Mouse (Mus musculus) adrenal gland, postnatal 25 days (tissue): ENCODE results near the gene Bcl2l13. TPM values are rescaled to one million over a fixed set of nuclear protein-coding genes. Genes with fewer than 3 reads are reported as not detected.
"Not testable (repeated sequence)": the region's sequence is repeated elsewhere in the genome, so short reads cannot be mapped to it uniquely, and the experiment has no call there.

Experiments
- DNase-seq: peaks from one replicate; pipeline ENCODE4 v3.0.0; 2021; ENCODE audit warnings: mixed read lengths
- total RNA-seq: library from RNA; stranded (reverse); gene quantifications from 2 replicates; pipeline ENCODE4 v1.2.3, GENCODE M21; 2021

Gene Bcl2l13
- total RNA-seq, 1 experiment from 2014 or later = 66.0 TPM

GRCm38 (mm10) chr6:120830866-120831608 is 5.0 kb upstream of the Bcl2l13 start:
- DNase-seq = no peak

- no peak for DNase-seq
These were observed 3.9 kb upstream of the Bcl2l13 start for GRCm38 (mm10) chr6:120832097-120832496.

DNA sequence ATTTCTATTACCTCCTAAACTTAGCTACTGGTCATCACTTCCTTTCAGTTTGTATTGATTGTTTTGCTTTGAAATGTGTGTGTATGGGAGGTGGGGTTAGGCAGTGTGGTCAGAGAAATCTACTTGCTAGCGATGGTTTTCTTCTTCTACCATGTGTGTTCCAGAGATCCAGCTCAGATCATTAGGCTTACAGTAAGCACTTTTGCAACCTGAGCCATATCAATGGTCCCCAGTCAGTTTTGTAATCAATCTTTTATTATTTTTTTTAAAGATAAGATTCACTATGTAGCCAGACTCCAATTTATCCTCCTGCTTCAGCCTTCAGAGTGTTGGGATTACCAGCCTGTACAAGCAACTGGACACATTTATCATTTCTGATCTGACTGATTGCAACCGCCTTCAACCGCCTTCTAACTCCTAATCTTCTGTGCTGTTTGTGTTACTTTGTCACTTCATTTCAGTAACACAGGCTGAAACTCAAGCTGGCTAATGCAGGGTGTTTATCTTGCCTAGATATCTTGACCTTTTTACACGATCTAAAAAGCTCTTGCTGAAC is 1.2 kb upstream of the Bcl2l13 start:
- no peak for DNase-seq

DNA sequence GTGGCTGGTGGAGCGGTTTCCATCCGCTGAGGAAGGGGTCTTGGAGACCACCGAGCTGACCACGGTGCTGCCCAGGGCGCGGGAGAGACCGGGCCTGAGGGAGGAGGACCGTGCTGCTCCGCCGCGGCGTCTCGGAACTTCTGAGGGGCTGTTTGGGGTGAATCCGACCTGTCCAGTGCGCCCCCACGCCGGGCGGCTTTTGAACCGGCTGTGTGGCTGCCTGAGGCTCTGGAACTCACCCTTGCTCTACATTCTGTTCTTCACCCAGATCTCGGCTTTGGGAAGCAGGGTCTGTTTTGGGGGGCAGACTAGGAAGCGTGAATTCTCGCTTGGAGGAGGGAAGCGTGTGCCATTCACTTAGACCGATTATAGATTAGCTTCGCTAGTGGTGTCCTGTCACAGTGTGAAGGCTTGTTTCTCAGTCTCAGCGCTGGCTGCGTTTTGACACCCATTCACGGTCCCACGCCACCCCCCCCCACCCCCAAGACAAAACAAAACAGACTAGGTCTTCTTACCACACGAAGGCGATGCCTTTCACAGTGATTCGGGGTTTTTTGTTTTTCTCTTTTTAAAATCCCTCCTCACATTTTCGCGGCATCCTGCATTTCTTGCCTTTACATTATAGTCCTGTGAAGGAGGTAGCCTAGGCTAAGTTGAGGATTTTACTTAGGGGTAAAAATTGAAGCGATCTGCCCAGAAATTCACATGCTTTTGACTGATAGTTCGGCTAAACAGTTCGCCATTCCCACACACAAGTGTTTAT is 558 bp downstream of the Bcl2l13 start:
- peak; percentile 42 for DNase-seq

DNA sequence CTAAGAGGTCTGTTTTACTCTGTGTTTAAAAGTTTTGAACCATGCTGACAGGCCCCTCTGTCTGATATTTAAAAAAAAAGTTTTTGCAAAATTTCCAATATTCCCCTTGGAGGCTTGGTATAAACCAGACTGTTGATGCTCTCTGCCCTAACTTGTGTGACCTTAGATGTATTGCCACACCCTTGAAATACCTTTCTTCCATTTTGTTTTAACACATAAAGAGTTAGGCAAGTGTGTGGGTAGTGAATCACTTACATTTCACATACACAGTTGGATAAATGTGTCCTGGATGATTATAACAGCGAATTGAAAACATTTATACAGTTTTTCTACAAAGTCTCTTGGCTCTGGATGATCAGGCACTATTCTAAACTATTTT is 1.1 kb downstream of the Bcl2l13 start:
- DNase-seq = no peak

GRCm38 (mm10) chr6:120840258-120840657 is 4.2 kb downstream of the Bcl2l13 start:
- DNase-seq = no peak

GRCm38 (mm10) chr6:120841754-120842153 is 5.7 kb downstream of the Bcl2l13 start:
- DNase-seq = no peak

DNA sequence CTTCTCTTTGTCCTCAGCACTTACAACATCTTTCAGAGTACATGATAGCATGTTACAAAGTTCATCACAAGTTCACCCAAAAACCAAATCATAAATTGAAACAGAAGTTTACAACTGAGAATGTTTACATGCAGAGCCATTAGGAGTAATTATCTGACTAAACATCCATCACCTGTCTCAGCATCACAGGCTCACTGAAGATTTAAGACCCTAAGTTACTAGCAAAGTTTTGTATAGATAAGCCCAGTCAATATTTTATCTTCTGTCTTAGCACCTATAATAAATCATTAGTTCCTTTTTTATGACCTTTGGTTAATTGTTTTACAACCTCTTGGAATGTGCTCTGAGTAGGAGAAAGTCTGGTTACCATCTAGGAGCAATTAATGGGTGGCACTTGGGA is 14.7 kb downstream of the Bcl2l13 start:
- DNase-seq = not testable (repeated sequence)

DNA sequence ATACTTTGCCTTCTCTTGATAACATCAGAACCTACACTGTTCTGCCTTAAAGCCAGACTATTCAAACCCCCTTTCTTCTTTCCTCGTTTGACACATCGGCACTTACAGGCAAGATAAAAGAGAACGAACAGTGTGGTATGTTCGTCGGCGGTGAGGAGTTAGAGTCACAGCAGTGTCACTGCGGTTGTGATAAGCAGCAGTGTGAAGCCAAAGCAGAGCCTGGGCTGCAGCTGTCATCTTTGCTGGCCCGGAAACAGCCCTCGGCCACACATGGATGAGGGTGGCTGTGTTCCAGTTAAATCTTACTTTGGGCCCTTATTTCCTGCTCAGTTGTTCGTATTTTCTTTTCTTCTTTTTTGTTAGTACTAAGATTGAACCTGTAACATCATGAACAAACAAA is 18.4 kb downstream of the Bcl2l13 start:
- no peak for DNase-seq

GRCm38 (mm10) chr6:120858217-120858711 is 22.3 kb downstream of the Bcl2l13 start:
- DNase-seq = no peak

GRCm38 (mm10) chr6:120860079-120860478 is 24.1 kb downstream of the Bcl2l13 start:
- DNase-seq = no peak

DNA sequence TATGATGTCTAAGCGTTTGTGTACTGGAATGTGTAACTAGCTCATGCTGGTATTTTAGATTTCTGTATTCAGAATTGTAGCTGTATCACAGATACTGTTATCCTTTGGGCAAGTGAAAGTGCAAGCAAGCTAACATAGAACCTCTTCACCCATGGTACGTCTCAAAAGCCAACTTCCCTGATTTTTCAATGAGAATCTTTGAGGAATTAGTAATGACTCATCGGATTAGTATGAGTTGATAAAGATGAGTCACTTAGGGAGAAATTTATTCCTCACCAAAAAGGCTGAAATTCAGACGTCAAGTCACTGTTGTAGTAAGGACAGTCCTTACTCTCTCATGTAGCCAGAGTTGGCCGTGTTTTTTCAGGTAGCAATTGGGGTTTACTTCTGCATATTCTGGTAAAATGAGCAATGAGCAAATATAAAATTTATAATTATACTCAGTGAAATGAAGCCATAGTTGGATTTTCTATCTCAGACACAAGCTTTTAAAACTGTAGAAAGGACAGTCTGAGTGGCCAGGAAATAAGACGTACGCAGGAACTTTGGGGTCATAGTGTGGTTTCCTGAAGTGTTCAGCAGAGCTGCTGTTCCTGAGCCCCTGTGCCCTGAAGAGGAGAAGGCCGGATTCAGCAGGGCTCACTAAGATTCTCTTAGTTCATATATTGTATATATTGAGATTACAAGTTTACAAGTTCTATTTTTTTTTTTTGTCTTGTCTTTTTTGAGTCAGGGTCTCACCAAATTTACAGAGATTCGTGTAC is 30.2 kb downstream of the Bcl2l13 start:
- DNase-seq = no peak

DNA sequence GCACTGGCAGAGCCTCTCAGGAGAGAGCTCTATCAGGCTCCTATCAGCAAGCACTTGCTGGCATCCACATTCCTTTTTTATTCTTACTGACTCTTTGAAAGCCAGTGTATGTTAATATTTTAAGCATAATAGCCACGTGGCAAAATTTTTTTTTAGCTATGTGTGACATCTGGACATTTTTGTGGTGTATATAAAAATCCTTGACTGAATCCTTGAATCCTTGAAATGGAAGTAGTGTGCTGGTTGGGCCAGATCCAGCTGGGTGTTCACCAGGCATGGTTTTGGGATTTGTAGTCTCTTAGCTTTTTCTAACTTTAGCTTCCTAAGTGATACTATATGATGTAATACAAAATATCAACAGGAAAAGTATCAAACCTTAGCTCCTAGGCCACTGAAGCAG is 32.8 kb downstream of the Bcl2l13 start:
- peak; percentile 20 for DNase-seq

DNA sequence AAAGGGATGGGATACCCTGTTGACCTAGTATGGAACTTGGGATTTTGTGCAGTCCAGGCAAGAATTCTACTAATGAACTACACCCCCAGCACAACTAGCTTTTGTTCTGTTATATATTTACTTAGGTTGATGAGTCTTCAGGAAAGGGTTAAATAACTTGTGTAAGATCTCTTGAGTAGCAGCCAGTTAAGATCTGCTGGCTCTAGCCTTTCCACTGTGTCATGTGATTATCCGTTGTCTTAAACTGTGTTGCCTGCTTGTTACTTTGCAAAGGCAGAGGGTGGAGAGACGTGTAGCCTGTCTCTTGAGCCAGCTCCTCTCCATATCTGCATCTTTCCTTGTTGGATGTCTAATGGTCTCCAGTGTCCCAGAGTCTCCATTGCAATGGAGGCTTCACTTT is 35.3 kb downstream of the Bcl2l13 start:
- no peak for DNase-seq

DNA sequence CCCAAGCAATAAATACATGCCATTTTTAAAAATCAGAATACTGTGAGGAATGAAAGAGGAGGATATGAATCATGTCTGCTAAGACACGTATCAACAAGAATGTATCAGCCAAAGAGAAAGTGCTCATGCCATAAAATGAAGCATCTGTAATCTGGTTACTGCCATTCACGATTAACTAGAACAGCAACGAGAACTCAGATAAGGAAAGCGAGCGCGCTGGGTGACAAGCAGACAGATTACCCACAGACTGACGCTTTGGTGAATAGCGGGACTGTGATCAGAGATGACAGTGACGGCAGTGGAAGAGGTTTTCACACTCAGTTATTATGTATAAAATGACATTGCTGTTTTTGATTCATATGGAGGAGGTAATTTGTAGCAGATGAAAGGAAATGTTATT is 37.9 kb downstream of the Bcl2l13 start:
- DNase-seq = no peak

GRCm38 (mm10) chr6:120879046-120879445 is 43.0 kb downstream of the Bcl2l13 start:
- no peak for DNase-seq

- DNase-seq = no peak
These were observed 48.4 kb downstream of the Bcl2l13 start for GRCm38 (mm10) chr6:120884436-120884835.

DNA sequence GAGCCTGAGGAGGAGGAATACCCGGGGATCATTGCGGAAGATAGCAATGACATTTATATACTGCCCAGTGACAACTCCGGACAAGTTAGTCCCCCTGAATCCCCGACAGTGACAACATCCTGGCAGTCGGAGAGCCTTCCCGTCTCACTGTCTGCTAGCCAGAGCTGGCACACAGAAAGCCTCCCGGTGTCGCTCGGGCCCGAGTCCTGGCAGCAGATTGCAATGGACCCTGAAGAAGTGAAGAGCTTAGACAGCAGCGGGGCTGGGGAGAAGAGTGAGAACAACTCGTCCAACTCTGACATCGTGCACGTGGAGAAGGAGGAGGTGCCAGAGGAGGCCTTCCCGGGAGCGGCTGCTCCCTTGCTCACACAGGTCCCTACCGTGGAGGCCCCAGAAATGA is 50.7 kb downstream of the Bcl2l13 start:
- DNase-seq = no peak

DNA sequence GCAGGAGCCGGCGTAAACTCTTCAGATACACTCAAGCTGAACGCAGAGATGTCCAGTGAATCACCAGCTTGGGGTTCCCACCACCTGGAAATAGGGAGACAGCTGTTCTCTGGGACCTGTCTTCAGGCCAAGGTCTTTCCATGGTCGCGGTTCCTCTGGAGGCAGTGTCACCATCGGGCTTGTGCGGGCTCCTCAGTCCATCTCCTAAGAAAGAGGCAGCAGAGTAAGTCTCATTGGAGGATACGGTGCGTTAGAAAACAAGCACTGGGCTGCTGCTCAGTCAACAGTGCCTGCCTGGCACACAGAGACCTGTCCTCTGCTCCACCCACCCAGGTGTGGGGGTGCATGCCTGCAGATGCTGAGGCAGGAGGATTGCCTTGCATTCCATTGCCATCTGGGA is 58.1 kb downstream of the Bcl2l13 start:
- no peak for DNase-seq

DNA sequence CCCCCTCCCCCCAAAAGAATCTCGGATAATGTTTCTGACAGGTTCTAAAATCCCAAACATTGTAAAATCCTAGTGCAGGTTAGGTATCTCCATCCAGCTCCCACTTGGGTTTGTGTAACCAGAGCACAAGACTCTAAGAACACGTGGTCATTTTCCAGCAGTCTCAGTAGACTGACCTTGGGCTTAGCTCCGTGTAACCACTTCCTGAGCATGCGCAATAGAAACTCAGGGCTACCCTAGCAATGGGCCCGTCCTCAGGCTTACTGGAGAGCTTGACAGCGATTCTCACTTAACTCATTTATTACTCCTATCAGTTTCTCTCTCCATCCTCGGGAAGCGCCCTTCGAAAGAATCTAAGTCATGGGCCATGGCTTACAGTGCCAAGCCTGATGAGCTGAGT is 58.5 kb downstream of the Bcl2l13 start:
- no peak for DNase-seq

DNA sequence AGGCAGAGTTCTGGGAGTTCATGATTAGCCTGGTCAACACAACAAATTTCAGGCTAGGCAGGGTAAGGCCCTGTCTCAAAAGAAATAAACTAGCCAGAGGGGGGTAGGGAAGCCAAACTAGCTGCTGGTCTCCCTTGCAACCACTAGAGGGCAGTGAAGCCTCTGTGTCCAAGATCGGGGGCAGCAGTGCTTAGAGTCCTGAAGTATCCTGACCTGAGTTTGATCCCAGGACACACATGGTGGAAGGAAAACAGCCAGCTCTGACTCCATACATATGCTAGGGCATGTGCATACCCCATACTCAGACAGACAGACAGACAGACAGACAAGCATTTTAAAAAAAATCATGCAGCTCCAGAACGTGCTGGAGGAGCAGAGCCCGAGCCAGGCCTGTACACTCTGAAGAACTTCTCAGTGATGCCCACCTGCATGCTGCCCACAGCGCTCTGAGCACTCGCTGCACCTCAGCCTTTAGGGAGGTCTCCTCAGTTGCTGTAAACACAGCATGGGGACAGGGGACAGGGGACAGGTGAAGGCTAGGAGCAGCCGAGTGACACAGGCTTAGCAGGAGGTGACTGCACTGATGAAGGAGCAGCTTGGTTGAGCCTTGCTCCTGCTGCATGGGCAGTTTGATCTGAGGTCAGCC is 62.3 kb downstream of the Bcl2l13 start:
- DNase-seq = peak; percentile 33
